Mouse (Mus musculus) erythroblast, embryonic 14.5 days (primary cell): ENCODE results near the gene Pkd1l3.

Experiments
- GATA1 ChIP-seq: IDR thresholded peaks from 2 replicates; pipeline ENCODE4 v1.6.1; 2012; ENCODE audit warnings: low read length, inconsistent platforms, mixed read lengths
- TAL1 ChIP-seq: IDR thresholded peaks from 3 replicates; pipeline ENCODE4 v1.6.1; 2012; ENCODE audit warnings: low read length, inconsistent platforms, mixed read lengths

GRCm38 (mm10) chr8:109704565-109705319 is 90.4 kb downstream of the Pkd1l3 start:
- TF ChIP-seq TAL1 (no peak), GATA1 (no peak)
